Mouse (Mus musculus): Measurements from ENCODE around the gene Ndufs6. TPM values are rescaled to one million over a fixed set of nuclear protein-coding genes. Genes with fewer than 3 reads are reported as not detected.

Gene Ndufs6
- polyA plus RNA-seq, 1 experiment from 2014 or later = 837 TPM

DNA sequence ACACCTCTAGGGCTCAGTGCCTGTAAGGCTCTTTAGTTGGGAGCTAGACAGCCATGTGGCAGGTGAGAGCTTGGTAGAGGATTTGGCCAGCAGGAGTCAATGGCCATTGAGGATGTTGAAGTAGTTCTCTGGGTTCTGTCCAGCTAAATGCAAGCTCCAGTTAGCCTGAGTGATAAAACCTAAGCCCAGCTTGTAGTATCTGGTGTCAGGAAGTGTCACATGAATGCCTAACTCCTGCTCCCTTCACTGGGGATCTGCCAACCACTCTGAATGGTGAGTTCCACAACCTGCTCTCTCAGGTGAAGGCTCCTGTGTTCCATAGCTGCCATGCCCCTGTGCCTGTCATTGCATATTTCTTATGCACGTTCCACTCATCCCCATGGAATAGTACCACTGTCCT lies 44.8 kb downstream of the Ndufs6 start:
- ATAC-seq (ENCODE audit: insufficient number of reproducible peaks, insufficient read depth, low FRiP score, low read depth) = no peak
- Histone ChIP-seq H3K27me3 (ENCODE audit: control insufficient read depth, insufficient read depth, low read length) (no peaks in the 10 kb centered on the region), H3K27ac (replicated peaks in 1 of 2; ENCODE audit: control insufficient read depth in 1 of 2, insufficient read depth in 1 of 2, low read depth in 2 of 2, low read length in 2 of 2) (peak overlapping the region in 1 of 2 experiments; percentile 62; a peak in 1 of 4 replicates), H3K9ac (ENCODE audit: low read length) (no peak overlapping the region), H3K4me3 (ENCODE audit: control insufficient read depth in 1 of 2, insufficient read depth in 1 of 2, low read depth in 1 of 2, low read length in 2 of 2) (no peak overlapping the region), H3K9me3 (ENCODE audit: control insufficient read depth, low read length) (no peaks in the 10 kb centered on the region), H3K4me1 (ENCODE audit: control insufficient read depth in 2 of 2, insufficient read depth in 2 of 2, low read length in 2 of 2) (peaks cover 22 to 25% of the 10 kb centered on the region in 2 experiments), H3K4me2 (ENCODE audit: low read length) (no peak overlapping the region), H3K36me3 (ENCODE audit: control insufficient read depth, insufficient read depth, low read length) (no peaks in the 10 kb centered on the region)
- 92% methylated on average over 1 of the region's 1 CpGs for WGBS

GRCm38 (mm10) chr13:73282407-73282806 lies 45.9 kb downstream of the Ndufs6 start:
- WGBS = 32% methylated on average over 2 of the region's 2 CpGs
- no peak for ATAC-seq (ENCODE audit: insufficient number of reproducible peaks, insufficient read depth, low FRiP score, low read depth)
- Histone ChIP-seq H3K4me3 (ENCODE audit: control insufficient read depth in 1 of 2, insufficient read depth in 1 of 2, low read depth in 1 of 2, low read length in 2 of 2) (no peak overlapping the region), H3K9ac (ENCODE audit: low read length) (no peak overlapping the region), H3K27ac (replicated peaks in 1 of 2; ENCODE audit: control insufficient read depth in 1 of 2, insufficient read depth in 1 of 2, low read depth in 2 of 2, low read length in 2 of 2) (peak overlapping the region in 1 of 2 experiments; percentile 53; a peak in 1 of 4 replicates), H3K9me3 (ENCODE audit: control insufficient read depth, low read length) (no peaks in the 10 kb centered on the region), H3K36me3 (ENCODE audit: control insufficient read depth, insufficient read depth, low read length) (no peaks in the 10 kb centered on the region), H3K4me2 (ENCODE audit: low read length) (no peak overlapping the region), H3K27me3 (ENCODE audit: control insufficient read depth, insufficient read depth, low read length) (no peaks in the 10 kb centered on the region), H3K4me1 (ENCODE audit: control insufficient read depth in 2 of 2, insufficient read depth in 2 of 2, low read length in 2 of 2) (peaks cover 16 to 24% of the 10 kb centered on the region in 2 experiments)

GRCm38 (mm10) chr13:73279196-73279595 lies 49.1 kb downstream of the Ndufs6 start:
- no peak for ATAC-seq (ENCODE audit: insufficient number of reproducible peaks, insufficient read depth, low FRiP score, low read depth)
- H3K9me3 ChIP-seq (ENCODE audit: control insufficient read depth, low read length) = no peaks in the 10 kb centered on the region
- no peaks in the 10 kb centered on the region for H3K36me3 ChIP-seq (ENCODE audit: control insufficient read depth, insufficient read depth, low read length)
- no peak overlapping the region for H3K27ac ChIP-seq (replicated peaks in 1 of 2; ENCODE audit: control insufficient read depth in 1 of 2, insufficient read depth in 1 of 2, low read depth in 2 of 2, low read length in 2 of 2)
- peaks cover 31 to 47% of the 10 kb centered on the region in 2 experiments for H3K4me1 ChIP-seq (ENCODE audit: control insufficient read depth in 2 of 2, insufficient read depth in 2 of 2, low read length in 2 of 2)
- H3K4me2 ChIP-seq (ENCODE audit: low read length) = no peak overlapping the region
- no peak overlapping the region for H3K4me3 ChIP-seq (ENCODE audit: control insufficient read depth in 1 of 2, insufficient read depth in 1 of 2, low read depth in 1 of 2, low read length in 2 of 2)
- peaks cover under 1% of the 10 kb centered on the region; the same call in 1 of the 2 replicates for H3K27me3 ChIP-seq (ENCODE audit: control insufficient read depth, insufficient read depth, low read length)
- no peak overlapping the region for H3K9ac ChIP-seq (ENCODE audit: low read length)
- WGBS = 85% methylated on average over 1 of the region's 1 CpGs

- H3K36me3 ChIP-seq (ENCODE audit: control insufficient read depth, insufficient read depth, low read length) = no peaks in the 10 kb centered on the region
- 8% methylated on average over 1 of the region's 1 CpGs for WGBS
- peaks cover 14% of the 10 kb centered on the region; the same call in 1 of the 2 replicates for H3K27me3 ChIP-seq (ENCODE audit: control insufficient read depth, insufficient read depth, low read length)
- no peak overlapping the region for H3K4me3 ChIP-seq (ENCODE audit: control insufficient read depth in 1 of 2, insufficient read depth in 1 of 2, low read depth in 1 of 2, low read length in 2 of 2)
- peaks cover 33 to 48% of the 10 kb centered on the region in 2 experiments for H3K4me1 ChIP-seq (ENCODE audit: control insufficient read depth in 2 of 2, insufficient read depth in 2 of 2, low read length in 2 of 2)
- H3K27ac ChIP-seq (replicated peaks in 1 of 2; ENCODE audit: control insufficient read depth in 1 of 2, insufficient read depth in 1 of 2, low read depth in 2 of 2, low read length in 2 of 2) = peak overlapping the region; percentile 81 to 90
- ATAC-seq (ENCODE audit: insufficient number of reproducible peaks, insufficient read depth, low FRiP score, low read depth) = no peak; the same call in 1 of the 2 replicates
- no peak overlapping the region for H3K9ac ChIP-seq (ENCODE audit: low read length)
- no peak overlapping the region for H3K4me2 ChIP-seq (ENCODE audit: low read length)
- no peaks in the 10 kb centered on the region for H3K9me3 ChIP-seq (ENCODE audit: control insufficient read depth, low read length)
Observed at GRCm38 (mm10) chr13:73277797-73278196, 50.5 kb downstream of the Ndufs6 start.

DNA sequence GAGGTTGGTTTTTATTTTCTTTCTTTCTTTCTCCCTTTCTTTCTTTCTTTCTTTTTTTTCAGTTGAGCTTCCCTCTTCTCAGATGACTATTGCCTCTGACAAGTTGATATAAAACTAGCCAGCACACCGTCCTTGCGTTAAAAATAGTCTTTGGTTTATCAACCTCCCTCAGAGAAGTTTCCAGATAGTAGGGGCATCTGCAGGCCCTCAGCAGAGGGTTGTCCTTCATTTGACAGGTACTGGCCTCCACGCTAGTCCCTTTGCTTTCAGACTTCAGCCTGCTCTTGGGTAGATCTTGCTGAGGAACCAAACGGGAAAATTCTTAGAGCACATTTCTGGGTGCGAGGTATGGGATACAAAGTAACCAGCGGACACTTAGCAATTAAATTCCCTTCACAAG lies 51.0 kb downstream of the Ndufs6 start:
- Histone ChIP-seq H3K4me1 (ENCODE audit: control insufficient read depth in 2 of 2, insufficient read depth in 2 of 2, low read length in 2 of 2) (peaks cover 34 to 49% of the 10 kb centered on the region in 2 experiments), H3K27me3 (ENCODE audit: control insufficient read depth, insufficient read depth, low read length) (peaks cover 18% of the 10 kb centered on the region; the same call in 1 of the 2 replicates), H3K4me3 (ENCODE audit: control insufficient read depth in 1 of 2, insufficient read depth in 1 of 2, low read depth in 1 of 2, low read length in 2 of 2) (no peak overlapping the region), H3K9ac (ENCODE audit: low read length) (no peak overlapping the region), H3K9me3 (ENCODE audit: control insufficient read depth, low read length) (no peaks in the 10 kb centered on the region), H3K4me2 (ENCODE audit: low read length) (no peak overlapping the region), H3K36me3 (ENCODE audit: control insufficient read depth, insufficient read depth, low read length) (no peaks in the 10 kb centered on the region), H3K27ac (replicated peaks in 1 of 2; ENCODE audit: control insufficient read depth in 1 of 2, insufficient read depth in 1 of 2, low read depth in 2 of 2, low read length in 2 of 2) (peak overlapping the region; percentile 81 to 90)
- ATAC-seq (ENCODE audit: insufficient number of reproducible peaks, insufficient read depth, low FRiP score, low read depth) = 0 out of 2 replicates have a peak, but pooled peaks have one; percentile 53
- 29% methylated on average over 6 of the region's 6 CpGs for WGBS

DNA sequence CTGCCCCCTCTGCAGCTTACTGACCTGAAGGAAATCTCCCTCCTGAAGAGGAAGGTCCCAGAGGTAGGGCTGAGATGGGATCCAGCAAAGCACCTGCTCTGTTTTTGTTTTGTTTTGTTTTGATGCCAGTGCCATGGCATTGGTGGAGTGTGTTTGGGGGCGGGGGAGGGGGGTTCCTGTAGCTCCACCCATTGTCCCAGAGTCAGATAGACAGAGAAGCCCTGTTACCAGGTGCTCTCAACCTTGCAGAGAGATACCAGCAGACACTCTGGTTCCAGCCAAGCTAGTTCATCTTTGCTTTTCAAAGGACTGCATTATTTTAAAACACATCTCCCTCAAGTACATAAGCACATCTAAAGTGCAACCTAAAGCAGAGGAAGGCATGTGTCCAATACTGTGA lies 54.8 kb downstream of the Ndufs6 start:
- H3K9ac ChIP-seq (ENCODE audit: low read length) = 0 out of 2 replicates have a peak overlapping the region, but pooled peaks have one; percentile 72
- H3K4me3 ChIP-seq (ENCODE audit: control insufficient read depth in 1 of 2, insufficient read depth in 1 of 2, low read depth in 1 of 2, low read length in 2 of 2) = no peak overlapping the region
- peaks cover 53% of the 10 kb centered on the region for H3K27me3 ChIP-seq (ENCODE audit: control insufficient read depth, insufficient read depth, low read length)
- no peak for ATAC-seq (ENCODE audit: insufficient number of reproducible peaks, insufficient read depth, low FRiP score, low read depth)
- H3K4me2 ChIP-seq (ENCODE audit: low read length) = no peak overlapping the region
- 25% methylated on average over 1 of the region's 1 CpGs for WGBS
- no peak overlapping the region; a peak in 1 of 4 replicates for H3K27ac ChIP-seq (replicated peaks in 1 of 2; ENCODE audit: control insufficient read depth in 1 of 2, insufficient read depth in 1 of 2, low read depth in 2 of 2, low read length in 2 of 2)
- H3K9me3 ChIP-seq (ENCODE audit: control insufficient read depth, low read length) = no peaks in the 10 kb centered on the region
- peaks cover 51 to 80% of the 10 kb centered on the region in 2 experiments for H3K4me1 ChIP-seq (ENCODE audit: control insufficient read depth in 2 of 2, insufficient read depth in 2 of 2, low read length in 2 of 2)
- H3K36me3 ChIP-seq (ENCODE audit: control insufficient read depth, insufficient read depth, low read length) = peaks cover 15% of the 10 kb centered on the region

DNA sequence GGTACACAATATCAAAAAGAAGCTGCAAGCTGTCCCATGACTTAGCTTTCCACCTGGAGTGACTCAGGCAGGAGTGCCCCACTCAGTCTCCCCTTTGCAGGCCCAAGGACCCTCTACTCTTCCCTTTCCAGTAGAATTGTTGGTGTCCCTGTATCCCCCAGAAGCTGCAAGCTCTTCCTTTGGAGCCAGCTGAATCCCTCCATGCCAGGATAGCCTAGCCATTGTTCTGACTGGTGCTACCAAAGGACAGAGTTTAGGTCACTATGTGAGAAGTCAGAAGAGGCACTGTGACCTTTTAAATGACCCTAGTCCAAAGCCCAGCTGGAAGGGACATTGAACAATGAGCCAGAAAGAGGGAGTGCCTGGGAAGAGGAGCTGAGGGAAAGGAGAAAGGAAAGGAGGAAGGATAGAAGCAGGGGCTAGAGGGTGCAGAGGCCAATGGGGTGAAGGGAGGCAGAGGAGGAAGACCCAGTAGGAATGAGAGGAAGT lies 55.5 kb downstream of the Ndufs6 start:
- peaks cover 21% of the 10 kb centered on the region for H3K36me3 ChIP-seq (ENCODE audit: control insufficient read depth, insufficient read depth, low read length)
- peak overlapping the region; percentile 43 to 82; a peak in 3 of 4 replicates for H3K27ac ChIP-seq (replicated peaks in 1 of 2; ENCODE audit: control insufficient read depth in 1 of 2, insufficient read depth in 1 of 2, low read depth in 2 of 2, low read length in 2 of 2)
- H3K4me2 ChIP-seq (ENCODE audit: low read length) = peak overlapping the region; percentile 66; the same call in 1 of the 2 replicates
- peak overlapping the region; percentile 72; the same call in 1 of the 2 replicates for H3K9ac ChIP-seq (ENCODE audit: low read length)
- H3K4me3 ChIP-seq (ENCODE audit: control insufficient read depth in 1 of 2, insufficient read depth in 1 of 2, low read depth in 1 of 2, low read length in 2 of 2) = no peak overlapping the region
- peaks cover 60% of the 10 kb centered on the region for H3K27me3 ChIP-seq (ENCODE audit: control insufficient read depth, insufficient read depth, low read length)
- ATAC-seq (ENCODE audit: insufficient number of reproducible peaks, insufficient read depth, low FRiP score, low read depth) = no peak
- H3K4me1 ChIP-seq (ENCODE audit: control insufficient read depth in 2 of 2, insufficient read depth in 2 of 2, low read length in 2 of 2) = peaks cover 52 to 82% of the 10 kb centered on the region in 2 experiments
- no peaks in the 10 kb centered on the region for H3K9me3 ChIP-seq (ENCODE audit: control insufficient read depth, low read length)

Measured in heart, embryonic 14.5 days (tissue).